Mouse (Mus musculus) layer of hippocampus, postnatal 25 days (tissue): ENCODE data around the gene Tmco3. TPM values are rescaled to one million over a fixed set of nuclear protein-coding genes. Genes with fewer than 3 reads are reported as not detected.

Source experiments
- DNase-seq, 2 experiments: peaks; one replicate each; pipeline ENCODE4 v3.0.0; 2022; ENCODE audit warnings: mixed read lengths in 2 of 2, low spot score in 1 of 2; ENCODE audit errors: extremely low spot score in 1 of 2
- total RNA-seq, 2 experiments: library from RNA; stranded (reverse); gene quantifications; 2 replicates each; pipeline ENCODE4 v1.2.3; 2021

Gene Tmco3
- total RNA-seq, 2 experiments from 2014 or later: 42.7 to 49.5 TPM

GRCm38 (mm10) chr8:13360213-13360612 is 72.2 kb downstream of the Tmco3 start:
- no peak for DNase-seq

- no peak for DNase-seq
Measured at GRCm38 (mm10) chr8:13361865-13362264, 73.9 kb downstream of the Tmco3 start.

Other genes starting within 250 kb of the Tmco3 start
- not detected for gene Proz, start 227.3 kb upstream of the Tmco3 start, total RNA-seq
- gene Pcid2, start 182.7 kb upstream of the Tmco3 start, total RNA-seq: 10 to 100 TPM; 28.8 to 32.0 TPM
- gene Cul4a, start 182.6 kb upstream of the Tmco3 start, total RNA-seq: 10 to 100 TPM; 55.8 to 64.4 TPM
- 100 to 1,000 TPM; 283 to 311 TPM for gene Lamp1, start 129.0 kb upstream of the Tmco3 start, total RNA-seq
- 1 to 10 TPM; 5.2 TPM for gene Grtp1, start 87.6 kb upstream of the Tmco3 start, total RNA-seq
- gene Adprhl1, start 34.0 kb upstream of the Tmco3 start, total RNA-seq: 1 to 10 TPM; 1.3 to 1.4 TPM
- 10 to 100 TPM; 33.6 to 35.6 TPM for gene Dcun1d2, start 59 bp upstream of the Tmco3 start, total RNA-seq
- 10 to 100 TPM; 67.2 to 68.9 TPM for gene Tfdp1, start 50.6 kb downstream of the Tmco3 start, total RNA-seq
- gene Atp4b, start 108.6 kb downstream of the Tmco3 start, total RNA-seq: not detected
- gene Grk1, start 116.9 kb downstream of the Tmco3 start, total RNA-seq: not detected
- 1 to 10 TPM; 5.7 to 7.4 TPM for gene Tmem255b, start 147.0 kb downstream of the Tmco3 start, total RNA-seq
- 10 to 100 TPM; 89.4 to 94.4 TPM for gene Gas6, start 206.3 kb downstream of the Tmco3 start, total RNA-seq